Mouse (Mus musculus) CH12.LX (cell line): ENCODE data around the gene Dusp14. TPM values are rescaled to one million over a fixed set of nuclear protein-coding genes. Genes with fewer than 3 reads are reported as not detected.

ENCODE experiments used
- DNase-seq: peaks from one replicate; pipeline ENCODE4 v3.0.0-alpha.2; 2013; ENCODE audit errors: extremely low read depth
- H3K27ac ChIP-seq: 2 replicates; pipeline ENCODE4 v1.5.1; 2012; ENCODE audit warnings: low read depth, mild to moderate bottlenecking, control low read depth, moderate library complexity; ENCODE audit not compliant: insufficient read depth
- H3K27me3 ChIP-seq: replicated peaks from 2 replicates; pipeline ENCODE3; 2012; ENCODE audit warnings: inconsistent platforms
- H3K36me3 ChIP-seq, 2 experiments: replicated peaks in 1 of 2; 2 replicates each; pipeline versions ENCODE3 to v1.6.1; 2012; ENCODE audit warnings: inconsistent platforms in 1 of 2, low read length in 1 of 2, mild to moderate bottlenecking in 1 of 2, mixed read lengths in 1 of 2, moderate library complexity in 1 of 2; ENCODE audit not compliant: control insufficient read depth in 1 of 2, insufficient read depth in 1 of 2
- H3K4me1 ChIP-seq, 2 experiments: 2 replicates each; pipeline ENCODE4 v1.6.1; 2012; ENCODE audit warnings: inconsistent platforms in 1 of 2, moderate library complexity in 1 of 2; ENCODE audit not compliant: insufficient read depth in 2 of 2, control insufficient read depth in 1 of 2
- H3K4me2 ChIP-seq: 2 replicates; pipeline ENCODE4 v1.6.1; 2012; ENCODE audit warnings: low read depth, mild to moderate bottlenecking, control low read depth; ENCODE audit not compliant: poor library complexity, insufficient read depth, severe bottlenecking
- H3K4me3 ChIP-seq, 3 experiments: fragments of 150-350 bp in 1 of 3; sonication (generic) in 1 of 3; replicated peaks in 1 of 3; 2 replicates each; pipeline versions ENCODE3 to v1.5.1; 2011 to 2012; ENCODE audit warnings: low read depth in 2 of 3, low read length in 2 of 3, mild to moderate bottlenecking in 2 of 3, moderate library complexity in 2 of 3, control low read depth in 1 of 3, improper control_type of control experiment in 1 of 3, inconsistent platforms in 1 of 3, mixed read lengths in 1 of 3; ENCODE audit not compliant: poor library complexity in 1 of 3
- H3K79me2 ChIP-seq: replicated peaks from 2 replicates; pipeline ENCODE4 v1.6.1; 2012; ENCODE audit warnings: mild to moderate bottlenecking, moderate library complexity; ENCODE audit not compliant: control insufficient read depth, poor library complexity, insufficient read depth, severe bottlenecking; ENCODE audit errors: extremely low read depth
- H3K9ac ChIP-seq: 2 replicates; pipeline ENCODE4 v1.6.1; 2012; ENCODE audit warnings: low read depth, mild to moderate bottlenecking, control low read depth, moderate library complexity; ENCODE audit not compliant: insufficient read depth
- H3K9me3 ChIP-seq: replicated peaks from 2 replicates; pipeline ENCODE3; 2012; ENCODE audit warnings: low read length, inconsistent platforms, mixed read lengths
- BHLHE40 ChIP-seq: IDR thresholded peaks from 2 replicates; pipeline ENCODE4 v1.6.1; 2011; ENCODE audit warnings: mild to moderate bottlenecking, low read depth, low read length, improper control_type of control experiment
- CHD1 ChIP-seq: IDR thresholded peaks from 2 replicates; pipeline ENCODE4 v1.6.1; 2012; ENCODE audit warnings: low read depth, low read length, improper control_type of control experiment, inconsistent platforms
- CHD2 ChIP-seq: IDR thresholded peaks from 2 replicates; pipeline ENCODE4 v1.6.1; 2011; ENCODE audit warnings: low read length, improper control_type of control experiment
- CTCF ChIP-seq, 2 experiments: IDR thresholded peaks in 1 of 2; conservative IDR thresholded peaks in 1 of 2; 2 replicates each; pipeline ENCODE4 v1.5.1; 2011 to 2012; ENCODE audit warnings: low read depth in 2 of 2, low read length in 2 of 2, improper control_type of control experiment in 1 of 2, inconsistent platforms in 1 of 2, mild to moderate bottlenecking in 1 of 2, moderate library complexity in 1 of 2
- E2F4 ChIP-seq: IDR thresholded peaks from 2 replicates; pipeline ENCODE4 v1.6.1; 2011; ENCODE audit warnings: low read depth, low read length, improper control_type of control experiment; ENCODE audit not compliant: insufficient replicate concordance
- ETS1 ChIP-seq: conservative IDR thresholded peaks from 2 replicates; pipeline ENCODE4 v1.6.1; 2012; ENCODE audit warnings: low read depth, mild to moderate bottlenecking, inconsistent platforms, low read length, improper control_type of control experiment, moderate library complexity
- GABPA ChIP-seq: IDR thresholded peaks from 2 replicates; pipeline ENCODE4 v1.6.1; 2012; ENCODE audit warnings: low read depth, low read length, improper control_type of control experiment, inconsistent platforms; ENCODE audit not compliant: insufficient replicate concordance
- KAT2A ChIP-seq: IDR thresholded peaks from 2 replicates; pipeline ENCODE4 v1.6.1; 2012; ENCODE audit warnings: low read length, improper control_type of control experiment, inconsistent platforms; ENCODE audit not compliant: insufficient replicate concordance
- MAX ChIP-seq: IDR thresholded peaks from 2 replicates; pipeline ENCODE4 v1.6.1; 2011; ENCODE audit warnings: low read length, improper control_type of control experiment
- MAZ ChIP-seq: IDR thresholded peaks from 2 replicates; pipeline ENCODE4 v1.6.1; 2012; ENCODE audit warnings: low read depth, mild to moderate bottlenecking, inconsistent platforms, low read length, improper control_type of control experiment, moderate library complexity
- MYC ChIP-seq: IDR thresholded peaks from 2 replicates; pipeline ENCODE4 v1.6.1; 2011; ENCODE audit warnings: low read depth, mild to moderate bottlenecking, improper control_type of control experiment, low read length
- NELFE ChIP-seq: IDR thresholded peaks from 2 replicates; pipeline ENCODE4 v1.6.1; 2011; ENCODE audit warnings: low read depth, low read length, improper control_type of control experiment
- NRF1 ChIP-seq: IDR thresholded peaks from 2 replicates; pipeline ENCODE4 v1.6.1; 2014; ENCODE audit warnings: low read depth, mild to moderate bottlenecking, inconsistent platforms, low read length, improper control_type of control experiment, moderate library complexity
- PAX5 ChIP-seq: IDR thresholded peaks from 2 replicates; pipeline ENCODE4 v1.6.1; 2012; ENCODE audit warnings: low read length, inconsistent platforms, mixed read lengths
- POLR2AphosphoS2 ChIP-seq: IDR thresholded peaks from 2 replicates; pipeline ENCODE4 v1.6.1; 2011; ENCODE audit warnings: low read depth, low read length, improper control_type of control experiment
- RAD21 ChIP-seq: IDR thresholded peaks from 2 replicates; pipeline ENCODE4 v1.6.1; 2011; ENCODE audit warnings: low read depth, mild to moderate bottlenecking, low read length, improper control_type of control experiment, moderate library complexity
- RCOR1 ChIP-seq: conservative IDR thresholded peaks from 2 replicates; pipeline ENCODE4 v1.6.1; 2012; ENCODE audit warnings: low read depth, mild to moderate bottlenecking, inconsistent platforms, low read length, improper control_type of control experiment
- SMC3 ChIP-seq: IDR thresholded peaks from 2 replicates; pipeline ENCODE4 v1.6.1; 2011; ENCODE audit warnings: low read depth, low read length, improper control_type of control experiment
- ZKSCAN1 ChIP-seq: IDR thresholded peaks from 2 replicates; pipeline ENCODE4 v1.6.1; 2012; ENCODE audit warnings: low read depth, inconsistent platforms, low read length, improper control_type of control experiment, borderline replicate concordance
- dilution Hi-C: fragments of 300-500 bp; cut with MboI; formaldehyde crosslinking; loops from 2 replicates; pipeline ENCODE4 v1.14.3; 2020; ENCODE audit warnings: low sequenced_read_pairs; ENCODE audit not compliant: extremely low pct_unique_long_range_greater_than_20kb, extremely low pct_ligation_motif_present
- in situ Hi-C: fragments of 300-500 bp; cut with MboI; formaldehyde crosslinking; loops from 3 replicates; pipeline ENCODE4 v1.14.3; 2019; ENCODE audit warnings: low sequenced_read_pairs, low pct_ligation_motif_present, low pct_unique_long_range_greater_than_20kb, mixed read lengths
- polyA plus RNA-seq: library from polyadenylated mRNA; unstranded; fragments of >175 nt; gene quantifications from 2 replicates; pipeline ENCODE4 v1.2.1, GENCODE M21; 2012; ENCODE audit warnings: low read depth; ENCODE audit not compliant: insufficient read length
- total RNA-seq, 2 experiments: library from RNA; depleted of rRNA; stranded (reverse); fragments of 300-350 nt in 1 of 2; fragments of >200 nt in 1 of 2; gene quantifications; 2 replicates each; pipeline ENCODE4 v1.2.3; 2012 to 2014

Gene Dusp14
- total and polyA plus RNA-seq, 3 experiments = 52.7 to 127 (median 124) TPM

DNA sequence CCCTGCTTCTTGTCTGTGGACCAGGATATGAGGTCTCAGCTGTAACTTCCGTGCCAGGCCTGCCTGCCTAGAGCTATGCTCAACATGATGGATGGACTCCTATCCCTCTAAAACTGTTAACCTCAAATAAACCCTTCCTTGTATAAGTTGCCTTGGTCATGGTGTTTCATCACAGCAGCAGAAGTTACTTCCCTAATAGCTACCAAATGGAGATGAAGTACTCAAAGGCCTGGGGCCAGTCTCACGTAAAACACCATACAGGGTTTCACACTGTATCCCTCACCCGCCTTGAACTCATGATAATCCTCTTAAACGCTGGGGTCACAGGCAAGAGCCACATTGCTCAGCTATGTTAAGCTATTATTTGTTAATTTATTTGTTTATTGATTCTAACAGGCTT is 48.4 kb upstream of the Dusp14 start:
- no peak overlapping the region for H3K4me3 ChIP-seq
- H3K36me3 ChIP-seq = peaks cover 53 to 93% of the 10 kb centered on the region in 2 experiments
- no peaks in the 10 kb centered on the region for H3K9me3 ChIP-seq
- H3K9ac ChIP-seq = no peak overlapping the region
- no peak overlapping the region for H3K27ac ChIP-seq
- in situ Hi-C loops (no loop called here), dilution Hi-C loops (no loop called here)
- H3K4me2 ChIP-seq = no peak overlapping the region
- TF ChIP-seq MAZ (no peak), NELFE (no peak)
- H3K27me3 ChIP-seq = no peaks in the 10 kb centered on the region
- no peaks in the 10 kb centered on the region for H3K79me2 ChIP-seq
- no peaks in the 10 kb centered on the region for H3K4me1 ChIP-seq
- no peak for DNase-seq

DNA sequence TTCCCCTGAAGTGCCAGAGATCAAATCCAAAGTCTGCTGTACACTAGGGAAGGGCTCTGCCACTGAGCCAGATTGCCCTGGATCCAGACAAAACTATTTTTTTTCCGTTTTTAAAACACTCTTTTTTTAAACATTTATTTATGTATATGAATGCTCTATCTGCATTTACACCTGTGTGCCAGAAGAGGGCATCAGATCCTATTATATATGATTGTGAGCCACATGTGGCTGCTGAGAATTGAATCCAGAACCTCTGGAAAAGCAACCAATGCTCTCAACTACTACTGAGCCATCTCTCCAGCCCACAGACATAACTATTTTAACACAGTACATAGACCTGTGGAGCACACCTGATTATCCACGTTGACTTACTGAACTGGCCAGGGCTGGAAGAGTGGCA is 47.2 kb upstream of the Dusp14 start:
- no peak for TF ChIP-seq MAX
- no peak for TF ChIP-seq GABPA
- TF ChIP-seq E2F4 = no peak
- TF ChIP-seq NELFE = no peak
- TF ChIP-seq ETS1 = no peak
- peak; percentile 53 to 62 for TF ChIP-seq CTCF (conservative IDR thresholded peaks at IDR 0.05 in 1 of 2, IDR thresholded peaks at IDR 0.05 in 1 of 2; ENCODE audit: low read depth in 2 of 2, low read length in 2 of 2)
- TF ChIP-seq RAD21 = peak; percentile 38
- TF ChIP-seq POLR2AphosphoS2 = no peak
- no peak for TF ChIP-seq CHD2
- no peak for TF ChIP-seq KAT2A
- no peak for TF ChIP-seq ZKSCAN1
- no peak for TF ChIP-seq RCOR1
- peak; percentile 27 for TF ChIP-seq SMC3
- peak; percentile 51; the same call in 1 of the 2 replicates for TF ChIP-seq MYC
- peak; percentile 17 for DNase-seq
- Histone ChIP-seq H3K27me3 (no peaks in the 10 kb centered on the region), H3K79me2 (no peaks in the 10 kb centered on the region), H3K9me3 (no peaks in the 10 kb centered on the region), H3K4me1 (no peaks in the 10 kb centered on the region), H3K4me2 (no peak overlapping the region), H3K9ac (no peak overlapping the region), H3K27ac (no peak overlapping the region), H3K36me3 (peaks cover 46 to 91% of the 10 kb centered on the region in 2 experiments), H3K4me3 (no peak overlapping the region)
- in situ Hi-C loops = no loop called here
- dilution Hi-C loops = no loop called here

DNA sequence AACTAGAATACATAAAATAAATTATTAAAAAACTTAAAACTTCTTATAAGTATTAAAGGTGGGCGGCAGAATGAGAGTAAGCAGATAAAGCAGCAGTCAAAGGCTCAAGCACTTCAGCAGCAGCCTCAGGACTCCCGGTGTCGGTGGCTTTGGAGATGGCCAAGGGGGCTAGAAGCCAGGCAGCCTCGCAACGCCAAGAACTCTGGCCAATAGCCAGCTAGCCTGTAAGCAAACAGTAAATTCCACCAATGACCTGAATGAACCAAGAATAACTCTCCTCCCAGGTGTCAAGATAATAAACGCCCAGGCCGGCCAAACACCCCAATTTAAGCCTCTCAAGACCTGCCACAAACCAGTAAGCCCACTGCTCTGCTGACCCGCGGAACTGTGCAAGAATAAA is 46.6 kb upstream of the Dusp14 start:
- Histone ChIP-seq H3K4me1 (no peaks in the 10 kb centered on the region), H3K9ac (no peak overlapping the region)
- in situ Hi-C loops = no loop called here
- TF ChIP-seq NRF1 (no peak), CHD1 (no peak), SMC3 (no peak), PAX5 (no peak), ETS1 (no peak), RAD21 (no peak), BHLHE40 (no peak)
- TF ChIP-seq, all 38 proteins: peak for 0
- Histone ChIP-seq H3K36me3 (peaks cover 40 to 91% of the 10 kb centered on the region in 2 experiments), H3K4me2 (no peak overlapping the region), H3K79me2 (no peaks in the 10 kb centered on the region), H3K4me3 (no peak overlapping the region), H3K27me3 (no peaks in the 10 kb centered on the region), H3K9me3 (no peaks in the 10 kb centered on the region), H3K27ac (no peak overlapping the region)
- DNase-seq = no peak
- dilution Hi-C loops = no loop called here
